Mouse (Mus musculus): ENCODE results near the gene Ubl4a.
"Not testable (repeated sequence)": the region's sequence is repeated elsewhere in the genome, so short reads cannot be mapped to it uniquely, and the experiment has no call there.

Gene Ubl4a

DNA sequence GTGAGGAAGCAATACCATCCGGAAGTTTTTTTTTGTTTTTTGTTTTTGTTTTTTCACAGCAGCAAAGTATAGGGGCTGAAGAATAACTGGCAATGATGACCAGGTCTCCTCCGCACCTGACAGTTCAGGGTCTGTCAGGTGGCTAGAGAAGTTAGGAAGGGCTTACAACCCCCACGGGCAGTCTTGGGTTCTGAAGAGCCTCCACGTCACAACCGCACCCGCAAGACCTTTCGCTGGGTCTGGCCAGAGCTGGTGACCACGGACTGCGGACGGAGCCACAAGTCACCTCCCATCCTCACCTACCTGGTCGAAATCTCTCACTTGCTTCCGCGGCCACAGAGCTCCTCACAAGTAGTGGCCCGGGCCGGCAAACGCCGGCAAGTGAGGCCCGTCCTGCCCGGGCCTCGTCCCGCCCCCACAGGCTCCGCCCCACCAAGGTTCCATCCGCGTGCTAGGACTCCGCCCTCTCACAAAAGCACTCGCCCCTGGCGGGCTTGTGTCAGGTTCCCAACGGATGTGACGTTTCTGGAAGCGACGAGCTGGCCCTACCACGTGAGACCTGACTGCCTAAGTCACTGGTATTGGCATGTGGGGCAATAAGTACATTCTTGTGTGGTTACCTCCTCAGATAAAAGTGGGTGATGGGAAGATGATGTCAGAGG is at the start of gene Ubl4a, which contains the start of gene Slc10a3:
TSS of gene Ubl4a (minus strand) at position 331 of the 662 bp plus-strand sequence.
TSS of gene Slc10a3 (minus strand) at position 462 of the 662 bp plus-strand sequence.
- peak; percentile 86 to 90 for DNase-seq (ENCODE audit: low spot score in 2 of 2)

DNA sequence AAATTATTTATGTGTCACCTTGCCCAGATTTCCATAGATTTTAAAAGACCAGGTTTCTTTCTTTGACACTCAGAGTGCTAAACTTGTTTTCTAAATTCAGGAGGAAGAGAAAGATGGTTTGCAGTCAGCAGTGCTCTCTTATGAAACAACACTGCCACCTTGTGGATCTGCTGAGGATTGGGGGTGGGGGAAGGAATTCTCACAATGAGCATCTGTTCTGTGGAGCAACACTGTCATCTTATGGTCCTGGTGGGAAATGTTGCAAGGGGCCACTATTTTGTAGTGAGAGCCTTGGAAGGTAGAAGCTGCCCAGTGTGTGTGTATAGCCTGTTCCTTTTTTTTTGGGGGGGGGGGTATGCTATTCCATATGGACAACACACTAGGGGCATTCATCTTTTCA is 40.4 kb upstream of the Ubl4a start:
- peak; percentile 69 to 74 for DNase-seq (ENCODE audit: low spot score in 2 of 2)

DNA sequence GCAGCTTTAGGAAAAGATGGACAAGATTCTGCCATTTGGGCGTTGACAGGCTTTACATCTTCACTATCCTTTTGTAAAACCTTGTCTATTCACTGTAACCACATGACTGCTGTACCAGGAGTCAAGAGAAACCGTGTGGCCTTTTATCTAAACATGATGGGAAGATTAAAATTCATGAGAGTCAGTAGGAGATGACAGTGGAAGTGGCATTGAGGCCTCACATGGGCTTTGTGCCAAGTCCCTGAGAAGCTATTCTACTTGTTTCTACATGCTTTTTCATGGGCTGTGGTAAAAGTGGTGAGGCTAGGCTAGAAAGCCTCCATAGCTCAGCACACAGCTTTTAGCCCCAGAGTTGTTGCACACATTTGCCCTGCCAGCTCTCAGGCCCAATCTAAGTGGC is 35.3 kb upstream of the Ubl4a start:
- no peak for DNase-seq (ENCODE audit: low spot score in 2 of 2)

DNA sequence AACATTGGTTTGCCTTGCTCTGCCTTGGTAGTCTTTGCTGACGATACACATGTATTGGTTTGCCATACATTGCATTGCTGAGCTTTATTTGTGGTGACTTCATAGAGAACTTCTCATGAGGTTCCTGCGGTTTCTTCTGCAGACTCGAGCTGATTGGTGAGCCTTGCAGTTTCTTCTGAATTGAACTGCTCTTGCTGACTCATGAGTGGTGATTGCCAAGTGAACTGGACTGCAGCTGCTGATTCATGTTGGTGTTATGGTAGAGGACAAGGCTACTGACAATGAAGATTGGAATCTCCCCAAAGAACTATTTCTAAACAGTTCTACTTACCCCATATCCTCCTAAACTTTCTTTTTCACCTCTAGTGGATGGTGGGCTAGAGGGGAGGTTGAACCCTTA is 27.1 kb upstream of the Ubl4a start:
- no peak for DNase-seq (ENCODE audit: low spot score in 2 of 2)

DNA sequence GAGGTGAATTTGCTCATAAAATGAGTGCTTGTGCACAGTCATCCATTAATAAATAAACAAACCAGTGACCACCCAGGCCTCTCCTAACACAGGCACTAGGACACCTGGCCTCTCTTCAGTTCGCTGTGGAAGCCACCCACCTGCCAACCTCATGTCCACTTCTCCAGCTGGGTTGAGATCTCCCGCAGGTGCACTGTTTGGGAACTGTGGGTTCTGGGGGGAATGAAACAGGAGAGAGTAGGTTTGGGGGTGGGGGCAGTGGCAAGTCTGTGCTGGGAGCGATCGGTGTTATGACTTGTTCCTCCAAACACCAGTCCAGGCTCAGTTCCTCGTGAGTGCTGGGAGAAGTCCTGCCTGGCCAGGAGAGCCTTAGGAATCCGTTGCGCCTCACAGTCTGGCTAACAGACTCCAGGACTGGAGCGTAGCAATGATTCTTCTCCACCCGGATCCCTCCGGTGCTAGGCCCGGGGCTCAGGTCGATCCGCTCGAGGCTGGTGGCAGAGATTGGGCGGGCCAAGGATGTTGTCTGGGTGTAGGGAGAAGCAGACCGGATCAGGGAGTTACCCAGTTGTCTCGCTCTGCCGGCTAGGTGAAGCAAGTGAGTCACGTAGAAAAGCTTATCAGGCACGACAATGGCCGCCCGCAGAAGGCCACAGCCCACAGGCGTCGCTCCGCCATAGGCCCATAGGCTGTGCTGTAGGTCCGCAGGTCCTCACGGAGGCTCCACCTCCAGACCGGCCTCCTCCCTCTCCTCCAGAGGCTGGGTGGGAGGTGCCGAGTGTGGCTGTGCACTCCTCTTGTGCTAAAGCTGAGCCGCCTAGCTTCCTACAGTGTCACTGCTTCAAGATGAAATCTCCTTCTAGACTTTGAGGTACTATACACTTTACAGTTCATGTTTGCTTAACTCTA is 19.8 kb upstream of the Ubl4a start, which contains the start of the genes Fam3a and Ikbkg:
TSS of gene Fam3a (minus strand) at position 738 of the 909 bp plus-strand sequence.
TSS of gene Ikbkg (plus strand) at position 756 of the 909 bp plus-strand sequence.
- peak; percentile 82 to 91 for DNase-seq (ENCODE audit: low spot score in 2 of 2)

DNA sequence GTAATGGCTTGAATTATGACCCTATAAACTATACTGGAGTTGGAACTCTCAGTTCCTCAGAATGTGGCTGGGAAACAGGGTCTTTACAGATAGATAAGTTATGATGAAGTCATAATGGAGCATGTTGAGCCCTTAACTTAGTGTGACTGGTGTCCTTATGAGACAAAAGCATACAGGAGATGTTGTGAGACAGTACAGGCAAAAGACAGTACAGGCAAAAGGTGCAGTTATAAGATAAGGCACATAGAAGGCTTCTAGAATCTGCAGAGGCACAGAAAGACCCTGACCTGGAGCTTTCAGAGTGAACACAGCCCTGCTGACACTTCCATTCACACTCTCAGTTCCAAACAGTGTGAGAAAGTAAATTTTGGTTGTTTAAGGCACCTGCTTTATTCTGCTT is 15.1 kb upstream of the Ubl4a start:
- DNase-seq (ENCODE audit: low spot score in 2 of 2), result no peak

DNA sequence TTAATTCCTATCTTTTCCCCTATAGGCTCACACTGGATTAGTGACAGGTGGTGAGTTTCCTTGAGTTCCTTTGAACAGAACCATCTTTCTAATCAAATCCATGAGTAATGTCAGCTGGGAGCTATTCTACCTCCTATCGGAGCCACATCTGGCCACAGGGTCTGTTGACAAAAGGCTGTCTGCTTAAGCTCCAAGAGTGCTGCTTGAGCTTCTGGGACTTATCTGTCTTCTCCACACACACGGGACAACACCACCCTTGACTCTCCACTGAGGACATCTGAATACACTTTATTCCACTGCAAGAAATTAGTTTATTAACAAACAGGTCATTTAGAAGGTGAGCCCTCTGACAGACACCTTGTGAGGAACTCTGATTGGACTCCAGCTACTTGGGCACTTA is 11.4 kb upstream of the Ubl4a start:
- DNase-seq (ENCODE audit: low spot score in 2 of 2), result no peak

DNA sequence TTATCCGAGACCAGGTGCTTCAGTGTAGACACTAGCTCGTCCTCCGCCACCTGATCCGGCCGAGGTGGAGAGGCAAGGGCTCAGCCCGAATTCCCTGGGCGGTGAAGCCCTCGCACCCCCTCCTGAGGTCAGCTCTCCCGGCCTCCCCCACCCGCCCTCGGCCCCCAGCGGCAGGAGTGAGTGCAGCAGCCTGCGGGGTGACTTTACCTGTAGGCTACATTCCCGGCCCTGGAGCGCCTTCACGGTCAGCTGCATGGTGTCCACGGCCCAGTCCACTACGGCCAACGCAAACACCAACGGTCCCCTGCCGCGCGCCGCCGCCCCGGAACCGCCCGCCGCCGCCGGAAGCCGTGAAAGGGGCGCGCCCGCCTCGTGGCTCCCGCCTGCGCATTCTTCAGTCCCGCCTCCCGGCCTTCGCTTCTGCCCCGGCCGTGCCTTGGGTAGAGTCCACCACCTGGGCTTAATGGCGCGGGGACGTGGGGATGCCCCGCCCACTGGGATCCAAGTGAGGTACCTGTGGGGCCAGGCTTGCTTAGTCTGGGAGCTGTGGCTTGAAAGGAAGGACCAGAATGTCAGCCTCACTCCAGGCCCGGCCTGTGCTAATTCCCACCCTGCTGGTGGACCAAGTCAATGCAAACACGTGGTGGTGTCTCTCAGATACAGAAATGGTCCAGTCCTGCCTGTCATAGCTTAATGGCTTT is 4.7 kb downstream of the Ubl4a start:
- peak; percentile 49 to 60 for DNase-seq (ENCODE audit: low spot score in 2 of 2)

DNA sequence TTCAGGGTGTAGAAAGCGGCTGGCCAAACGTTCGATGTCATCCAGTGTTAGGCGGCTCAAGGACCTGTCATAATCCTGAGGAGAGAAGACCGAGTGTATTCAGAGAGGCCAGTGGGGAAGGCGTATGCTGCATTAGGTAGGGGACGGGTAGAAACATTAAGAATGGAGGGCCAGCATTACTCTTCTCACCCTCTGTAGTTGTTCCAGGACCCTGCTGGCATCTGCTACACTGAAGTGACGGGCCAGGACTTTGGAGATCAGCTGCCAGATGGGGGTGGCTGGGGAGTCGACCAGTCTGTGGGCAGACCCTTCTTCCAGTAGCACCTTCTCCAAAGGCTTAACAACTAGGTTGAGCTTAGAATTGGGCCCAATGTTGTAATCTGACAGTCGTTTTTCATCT is 5.5 kb downstream of the Ubl4a start:
- no peak for DNase-seq (ENCODE audit: low spot score in 2 of 2)

DNA sequence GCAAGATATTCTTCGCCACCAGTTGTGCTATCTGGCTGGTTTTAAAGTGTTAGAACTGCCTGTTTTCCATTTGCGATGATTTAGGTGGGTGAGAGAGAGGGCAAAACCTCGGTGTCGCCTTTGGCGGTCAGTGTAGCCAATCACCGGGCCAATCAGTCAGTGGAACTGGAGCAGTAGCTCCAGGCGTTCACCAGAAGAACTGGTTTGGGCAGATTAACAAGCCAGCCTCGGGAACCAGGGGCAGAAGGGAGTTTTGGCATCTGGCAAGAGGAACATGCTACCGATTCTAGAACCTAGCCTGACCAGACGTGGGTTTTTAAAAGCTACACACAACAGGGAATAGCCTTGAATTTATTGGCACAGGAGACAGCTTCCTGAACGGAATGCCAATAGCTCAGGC is 13.8 kb downstream of the Ubl4a start:
- no peak for DNase-seq (ENCODE audit: low spot score in 2 of 2)

DNA sequence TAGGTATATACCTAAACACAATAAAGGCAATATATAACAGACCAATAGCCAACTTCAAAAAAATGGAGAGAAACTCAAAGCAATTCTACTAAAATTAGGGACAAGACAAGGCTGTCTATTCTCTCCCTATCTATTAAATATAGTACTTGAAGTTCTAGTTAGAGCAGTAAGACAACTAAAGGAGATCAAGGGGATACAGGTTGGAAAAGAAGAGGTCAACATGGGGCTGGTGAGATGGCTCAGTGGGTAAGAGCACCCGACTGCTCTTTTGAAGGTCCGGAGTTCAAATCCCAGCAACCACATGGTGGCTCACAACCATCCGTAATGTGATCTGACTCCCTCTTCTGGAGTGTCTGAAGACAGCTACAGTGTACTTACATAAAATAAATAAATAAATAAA is 15.9 kb downstream of the Ubl4a start:
- not testable (repeated sequence) for DNase-seq (ENCODE audit: low spot score in 2 of 2)

DNA sequence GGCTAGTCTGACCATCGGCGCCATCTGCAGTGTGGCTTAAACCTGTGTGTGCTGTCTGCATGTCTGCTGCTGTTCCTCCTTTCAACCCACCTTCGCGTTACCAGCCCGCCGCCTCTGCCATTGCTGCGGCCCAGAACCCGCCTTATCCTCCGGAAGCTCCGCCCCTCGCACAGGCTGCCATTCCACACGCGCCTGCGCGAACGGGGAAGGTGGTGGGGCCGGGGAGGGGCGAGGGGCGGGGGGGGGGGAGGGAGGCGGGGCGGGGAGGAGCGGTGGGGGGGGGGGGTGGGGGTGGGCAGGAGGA is 19.6 kb downstream of the Ubl4a start, which contains the start of gene Lage3:
TSS of gene Lage3 (minus strand) at position 152 of the 304 bp plus-strand sequence.
- DNase-seq (ENCODE audit: low spot score in 2 of 2), result peak; percentile 69 to 82

DNA sequence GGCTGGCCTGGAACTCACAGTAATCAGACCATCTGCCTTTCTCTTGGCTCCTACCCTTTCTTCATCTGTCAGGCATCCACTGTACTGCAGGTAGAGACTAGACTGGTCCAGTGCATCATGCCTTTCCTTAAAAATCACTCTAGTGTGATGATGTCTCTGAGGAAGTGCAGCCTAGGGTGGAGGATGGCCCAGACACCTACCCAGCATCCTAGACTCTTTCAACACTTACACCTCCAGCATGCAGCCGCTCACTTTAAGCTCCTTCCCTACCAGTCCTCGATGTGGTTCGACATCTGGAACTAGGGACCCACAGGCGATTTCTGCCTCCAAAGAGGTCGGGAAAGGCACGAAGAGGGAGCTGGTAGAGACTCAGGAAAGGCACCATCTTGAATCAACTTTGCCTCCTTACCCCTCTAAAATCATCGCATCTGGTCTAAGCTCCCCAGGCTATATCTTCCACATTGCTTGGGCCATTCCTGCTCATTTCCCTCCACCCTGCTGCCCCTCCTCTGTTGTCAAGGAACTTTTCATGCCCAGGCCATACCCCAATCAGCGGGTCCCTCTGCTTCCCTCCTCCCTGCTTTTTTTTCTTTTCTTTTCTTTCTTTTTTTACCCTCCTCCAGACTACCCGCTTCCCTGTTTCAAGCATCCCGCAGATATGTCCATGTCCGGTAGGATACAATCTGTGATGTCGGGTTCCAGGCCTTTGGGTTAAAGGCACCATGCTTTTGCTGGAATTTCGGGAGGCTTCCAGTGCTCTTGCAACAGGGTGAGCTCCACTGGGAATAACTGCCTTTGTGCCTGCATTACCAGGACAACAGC is 20.2 kb downstream of the Ubl4a start:
- DNase-seq (ENCODE audit: low spot score in 2 of 2), result no peak

DNA sequence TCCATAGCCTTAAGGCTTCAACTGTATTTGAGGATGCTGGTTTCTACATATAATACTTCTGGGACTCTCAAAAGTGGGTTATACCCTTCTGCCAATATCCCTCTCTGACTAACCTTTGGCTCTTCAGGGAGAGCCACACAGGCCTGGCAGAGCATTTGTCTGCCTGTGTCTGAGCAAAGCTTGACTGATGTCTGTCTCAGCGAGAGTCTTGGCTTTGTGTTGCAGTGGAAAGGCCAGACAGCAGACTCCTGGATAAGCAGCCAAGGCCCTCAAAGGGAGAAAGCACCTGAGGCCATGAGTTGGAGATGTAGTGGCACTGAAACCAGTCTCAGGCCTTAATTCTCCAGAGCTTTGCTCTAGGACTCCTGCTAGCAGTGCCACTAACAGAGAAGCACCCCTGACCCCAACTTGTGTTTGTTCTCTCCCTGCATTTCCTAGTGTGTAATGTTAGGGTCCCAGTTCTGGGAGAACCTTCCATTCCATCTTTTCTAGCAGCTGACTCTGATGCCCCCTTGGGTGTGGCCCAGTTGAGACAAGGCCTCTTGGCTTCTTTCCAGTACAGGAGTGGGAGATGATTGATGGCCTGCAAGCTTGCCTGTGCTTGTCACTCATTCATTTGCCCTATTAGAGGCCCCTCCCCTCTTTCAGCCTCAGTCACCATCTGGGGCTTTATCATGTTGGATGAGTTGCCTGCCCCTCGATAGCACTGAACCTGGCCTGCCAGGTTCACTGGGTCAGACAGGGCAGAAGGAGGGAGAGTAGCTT is 42.7 kb downstream of the Ubl4a start:
- no peak for DNase-seq (ENCODE audit: low spot score in 2 of 2)

DNA sequence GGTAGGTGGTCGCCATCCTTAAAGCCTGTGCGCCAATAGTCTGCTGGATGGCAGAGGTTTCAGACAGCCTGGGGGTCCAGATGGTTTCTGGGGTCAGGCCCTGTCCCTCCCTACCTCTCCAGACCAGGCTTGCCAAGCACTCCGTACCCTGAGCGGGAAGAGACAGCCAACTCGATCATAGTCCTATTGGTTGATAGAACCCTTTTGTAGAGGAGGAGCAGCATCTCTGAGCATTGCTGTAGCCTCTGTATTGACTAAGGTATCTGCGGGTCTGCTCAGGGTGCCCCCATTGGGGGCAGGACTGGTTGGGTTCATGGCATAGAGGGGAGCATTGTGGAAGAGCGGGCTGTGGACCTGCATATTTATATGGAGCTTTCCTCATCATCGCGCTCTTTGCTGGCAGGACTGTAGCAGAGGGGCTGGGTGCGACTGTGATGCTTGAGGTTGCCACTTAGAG is 43.8 kb downstream of the Ubl4a start:
- no peak for DNase-seq (ENCODE audit: low spot score in 2 of 2)

DNA sequence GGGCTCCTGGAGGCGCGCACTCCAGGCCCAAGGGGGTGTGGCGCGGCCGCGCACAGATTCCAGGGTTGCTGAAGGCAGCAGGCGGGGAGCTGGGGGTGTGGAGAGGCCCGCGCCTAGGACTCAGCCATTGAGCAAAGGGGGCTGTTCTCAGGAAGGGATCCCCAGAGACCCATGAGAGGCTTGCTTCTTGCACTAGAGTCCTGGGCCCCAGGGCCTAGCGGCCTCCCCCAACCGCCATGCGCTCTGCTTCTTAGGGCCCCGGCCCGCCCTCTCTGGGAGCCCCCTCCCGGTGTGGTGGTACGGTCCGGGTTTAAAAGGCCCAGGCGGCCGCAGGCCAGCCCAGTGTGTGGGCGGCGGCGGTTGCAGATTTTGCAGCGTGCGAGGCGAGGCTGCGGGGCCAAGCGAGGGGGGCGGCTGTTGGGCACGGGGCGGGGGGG is 44.3 kb downstream of the Ubl4a start, which contains the start of gene Plxna3:
TSS of gene Plxna3 (plus strand) at position 342 of the 437 bp plus-strand sequence.
- DNase-seq (ENCODE audit: low spot score in 2 of 2), result peak; percentile 55 to 64

Measured in natural killer cell, adult 2 months (primary cell).